Mouse (Mus musculus): Measurements from ENCODE around the gene Gm2431. TPM values are rescaled to one million over a fixed set of nuclear protein-coding genes. Genes with fewer than 3 reads are reported as not detected.
A peak's percentile ranks its signal among the peaks of the same experiment; 100 is the strongest.
"Not testable (repeated sequence)": the region's sequence is repeated elsewhere in the genome, so short reads cannot be mapped to it uniquely, and the experiment has no call there.

Gene Gm2431
- polyA plus RNA-seq (2017; shearing (Covaris generic)): not detected

DNA sequence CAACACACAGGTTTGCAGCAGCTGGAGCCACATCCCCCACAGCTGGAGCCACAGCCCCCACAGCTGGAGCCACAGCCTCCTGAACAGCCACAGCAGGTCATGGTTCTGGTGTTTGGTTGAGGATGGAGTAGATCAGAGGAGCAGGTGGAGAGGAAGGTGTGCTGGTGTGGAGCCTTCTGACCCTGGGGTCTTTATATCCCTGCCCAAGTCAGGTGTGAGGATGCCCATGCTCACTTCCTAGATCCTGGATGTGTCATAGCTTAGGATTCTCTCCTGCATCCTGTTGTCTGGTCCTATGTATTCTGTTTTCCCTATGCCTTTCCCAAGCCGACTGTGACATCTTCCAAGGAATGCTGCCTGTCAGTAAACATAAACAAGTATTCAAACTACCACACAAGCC is at the start of gene Gm2431:
TSS of gene Gm2431 (minus strand) at position 101 of the 400 bp plus-strand sequence.
- ATAC-seq: not testable (repeated sequence)

DNA sequence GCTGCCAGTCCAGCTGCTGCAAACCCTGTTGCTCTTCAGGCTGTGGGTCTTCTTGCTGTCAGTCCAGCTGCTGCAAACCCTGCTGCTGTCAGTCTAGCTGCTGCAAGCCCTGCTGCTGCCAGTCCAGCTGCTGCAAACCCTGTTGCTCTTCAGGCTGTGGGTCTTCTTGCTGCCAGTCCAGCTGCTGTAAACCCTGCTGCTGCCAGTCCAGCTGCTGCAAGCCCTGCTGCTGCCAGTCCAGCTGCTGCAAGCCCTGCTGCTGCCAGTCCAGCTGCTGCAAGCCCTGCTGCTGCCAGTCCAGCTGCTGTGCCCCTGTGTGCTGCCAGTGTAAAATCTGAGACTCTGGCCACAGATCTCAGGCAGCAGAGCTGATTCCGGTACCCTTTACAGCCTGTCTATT is 45.8 kb upstream of the Gm2431 start:
- ATAC-seq: not testable (repeated sequence)

DNA sequence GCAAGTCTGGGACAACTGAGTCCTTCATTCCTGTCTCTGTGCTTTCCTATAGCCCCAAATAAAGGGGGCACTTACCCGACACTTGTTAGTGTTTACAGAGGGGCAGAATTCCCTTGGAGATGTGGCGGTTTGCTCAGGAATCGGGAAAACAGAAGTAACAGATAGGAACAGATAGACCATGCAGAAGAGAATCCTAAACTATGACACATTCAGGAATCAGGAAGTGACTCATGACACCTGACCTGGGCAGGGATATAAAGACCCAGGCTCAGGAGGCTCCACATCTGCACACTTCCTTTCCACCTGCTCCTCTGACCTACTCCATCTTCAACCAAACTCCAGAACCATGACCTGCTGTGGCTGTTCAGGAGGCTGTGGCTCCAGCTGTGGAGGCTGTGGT is 45.1 kb upstream of the Gm2431 start, which contains the start of gene Krtap5-4:
TSS of gene Krtap5-4 (plus strand) at position 301 of the 400 bp plus-strand sequence.
- ATAC-seq: no peak

DNA sequence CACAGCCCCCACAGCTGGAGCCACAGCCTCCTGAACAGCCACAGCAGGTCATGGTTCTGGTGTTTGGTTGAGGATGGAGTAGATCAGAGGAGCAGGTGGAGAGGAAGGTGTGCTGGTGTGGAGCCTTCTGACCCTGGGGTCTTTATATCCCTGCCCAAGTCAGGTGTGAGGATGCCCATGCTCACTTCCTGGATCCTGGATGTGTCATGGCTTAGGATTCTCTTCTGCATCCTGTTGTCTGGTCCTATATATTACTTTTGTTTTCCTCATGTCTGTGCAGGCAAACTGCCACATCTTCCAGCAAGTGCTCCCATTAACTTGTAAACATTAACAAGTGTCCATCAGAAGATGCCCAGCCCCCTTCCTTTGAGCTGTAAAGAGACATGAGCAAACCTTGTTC is 38.9 kb upstream of the Gm2431 start, which contains the start of gene Krtap5-1:
TSS of gene Krtap5-1 (minus strand) at position 101 of the 400 bp plus-strand sequence.
- not testable (repeated sequence) for ATAC-seq

DNA sequence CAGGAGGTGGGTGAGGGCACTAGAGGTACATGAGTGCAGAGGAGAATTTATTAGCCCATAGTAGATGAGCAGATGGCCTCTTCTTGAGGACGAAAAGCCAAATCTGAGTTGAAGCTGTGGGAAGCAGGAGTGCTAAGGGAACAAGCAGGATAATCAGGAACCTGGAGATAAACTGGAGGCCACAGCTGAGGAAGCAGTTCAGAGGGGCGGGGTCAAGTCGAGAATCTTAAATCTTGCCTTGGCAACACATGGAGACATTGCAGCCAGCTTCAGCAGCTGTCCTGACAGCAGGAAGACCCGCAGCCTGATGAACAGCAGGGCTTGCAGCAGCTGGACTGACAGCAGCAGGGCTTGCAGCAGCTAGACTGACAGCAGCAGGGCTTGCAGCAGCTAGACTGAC is 38.0 kb upstream of the Gm2431 start:
- ATAC-seq: not testable (repeated sequence)

DNA sequence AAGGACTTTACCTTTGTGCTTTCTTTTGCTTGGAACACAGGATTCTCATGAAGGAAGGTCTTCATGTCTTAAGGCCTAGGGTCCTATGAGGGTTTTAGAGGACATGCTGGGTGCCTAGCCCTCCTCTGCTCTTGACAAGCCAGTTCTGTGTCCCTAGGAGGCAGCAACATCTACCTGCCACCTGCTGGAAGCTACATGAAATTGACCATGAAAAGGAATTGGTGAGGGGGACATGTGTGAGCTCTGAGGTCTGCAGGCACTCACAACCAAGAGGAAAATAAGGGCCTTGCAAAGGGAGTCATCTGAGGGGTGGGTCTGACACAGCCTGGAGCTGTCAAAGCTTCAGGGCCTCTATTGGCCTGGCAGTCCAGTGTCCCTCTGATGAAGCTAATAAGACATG is 37.3 kb upstream of the Gm2431 start:
- no peak for ATAC-seq

DNA sequence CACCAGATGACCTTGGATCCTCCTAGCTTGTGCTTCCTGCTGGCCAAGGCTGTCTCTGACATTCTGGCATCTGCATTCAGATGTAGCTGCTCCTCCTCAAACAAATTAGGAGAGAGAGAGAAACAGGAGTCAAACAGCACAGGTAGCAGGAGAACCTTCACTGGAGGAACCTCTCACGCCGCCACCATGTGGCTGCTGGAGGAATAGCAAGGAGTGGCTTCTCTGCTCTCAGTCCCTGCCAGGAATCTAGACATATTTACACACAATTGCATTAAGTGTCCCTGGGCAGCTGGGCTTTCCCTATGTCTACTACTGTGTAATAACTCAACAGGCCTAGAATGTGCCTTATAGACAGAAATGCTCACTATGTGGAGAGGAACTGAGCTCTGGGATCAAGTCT is 35.7 kb upstream of the Gm2431 start:
- peak; percentile 43 for ATAC-seq

DNA sequence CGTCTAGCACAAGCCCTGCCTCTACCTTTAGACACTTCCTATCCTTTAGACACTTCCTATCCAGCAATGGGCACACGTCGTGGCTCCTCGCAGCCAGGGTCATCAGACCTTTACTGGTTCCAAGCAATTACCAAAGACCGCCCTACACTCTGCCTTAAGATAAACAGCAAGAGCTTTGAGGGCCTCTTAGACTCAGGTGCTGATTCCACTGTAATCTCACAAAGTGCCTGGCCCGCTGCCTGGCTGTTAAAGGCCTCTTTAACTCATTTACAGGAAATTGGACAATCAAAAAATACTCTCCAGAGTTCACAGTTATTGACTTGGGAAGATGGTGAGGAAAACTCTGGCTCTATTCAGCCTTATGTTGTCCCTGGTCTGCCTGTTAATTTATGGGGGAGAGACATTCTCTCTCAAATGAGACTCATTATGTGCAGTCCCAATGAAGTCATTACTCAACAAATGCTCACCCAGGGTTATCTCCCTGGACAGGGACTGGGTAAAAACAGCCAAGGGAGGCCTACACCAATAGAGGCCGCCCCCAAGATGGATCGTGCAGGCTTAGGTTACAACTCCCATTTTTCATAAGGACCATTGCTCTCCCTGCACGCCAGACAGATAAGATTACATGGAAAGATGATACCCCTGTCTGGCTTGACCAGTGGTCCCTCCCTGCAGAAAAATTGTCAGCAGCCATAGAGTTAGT is 27.9 kb upstream of the Gm2431 start:
- ATAC-seq: not testable (repeated sequence)

DNA sequence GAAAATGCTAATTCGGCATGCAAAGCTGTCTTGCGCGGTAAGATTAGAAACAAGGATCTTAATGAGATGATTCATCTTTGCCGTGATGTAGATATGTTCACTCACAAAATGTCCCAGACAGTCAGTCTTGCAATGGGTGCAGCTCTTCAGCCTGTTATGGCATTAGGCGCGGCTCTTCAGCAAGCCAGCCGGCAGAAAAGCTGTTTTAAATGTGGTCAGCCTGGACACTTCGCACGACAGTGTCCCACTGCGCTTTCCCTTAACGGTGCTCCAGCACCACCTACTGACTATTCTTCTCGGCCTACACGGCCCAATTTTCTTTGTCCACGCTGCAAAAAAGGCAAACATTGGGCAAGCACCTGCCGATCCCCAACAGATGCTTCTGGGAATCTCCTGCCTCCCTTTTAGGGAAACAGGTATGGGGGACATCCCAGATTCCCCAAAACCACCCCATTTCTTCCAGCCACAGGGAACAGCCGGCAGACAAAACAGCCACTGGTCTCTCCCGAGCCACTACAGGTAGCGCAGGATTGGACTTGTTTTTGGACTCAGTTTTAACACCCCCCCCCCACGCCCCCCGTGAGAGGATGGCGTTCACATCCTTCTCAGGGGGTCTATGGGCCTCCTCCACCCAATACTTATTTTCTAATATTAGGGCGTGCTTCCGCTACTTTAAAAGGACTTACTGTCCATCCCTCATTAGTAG is 27.1 kb upstream of the Gm2431 start:
- ATAC-seq: no peak

DNA sequence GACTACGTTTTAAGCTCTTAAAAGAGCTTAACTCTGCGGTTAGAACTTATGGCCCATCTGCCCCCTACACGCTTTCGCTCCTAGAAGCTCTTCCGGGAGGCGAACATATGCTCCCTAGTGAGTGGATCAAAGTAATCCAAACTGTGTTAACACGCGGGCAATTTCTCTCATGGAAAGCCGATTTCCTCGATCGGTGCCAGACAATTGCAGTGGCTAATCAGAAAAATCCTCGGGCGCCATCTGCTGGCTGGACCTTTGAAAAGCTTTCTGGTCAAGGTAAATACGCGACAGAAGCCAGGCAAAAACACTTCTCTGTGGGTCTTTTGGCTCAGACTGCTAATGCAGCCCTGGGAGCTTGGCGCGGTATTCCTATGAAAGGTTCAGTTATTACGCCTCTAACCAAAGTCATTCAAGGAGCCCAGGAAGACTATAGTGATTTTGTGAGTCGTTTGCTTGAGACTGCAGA is 26.5 kb upstream of the Gm2431 start:
- ATAC-seq: peak; percentile 75

DNA sequence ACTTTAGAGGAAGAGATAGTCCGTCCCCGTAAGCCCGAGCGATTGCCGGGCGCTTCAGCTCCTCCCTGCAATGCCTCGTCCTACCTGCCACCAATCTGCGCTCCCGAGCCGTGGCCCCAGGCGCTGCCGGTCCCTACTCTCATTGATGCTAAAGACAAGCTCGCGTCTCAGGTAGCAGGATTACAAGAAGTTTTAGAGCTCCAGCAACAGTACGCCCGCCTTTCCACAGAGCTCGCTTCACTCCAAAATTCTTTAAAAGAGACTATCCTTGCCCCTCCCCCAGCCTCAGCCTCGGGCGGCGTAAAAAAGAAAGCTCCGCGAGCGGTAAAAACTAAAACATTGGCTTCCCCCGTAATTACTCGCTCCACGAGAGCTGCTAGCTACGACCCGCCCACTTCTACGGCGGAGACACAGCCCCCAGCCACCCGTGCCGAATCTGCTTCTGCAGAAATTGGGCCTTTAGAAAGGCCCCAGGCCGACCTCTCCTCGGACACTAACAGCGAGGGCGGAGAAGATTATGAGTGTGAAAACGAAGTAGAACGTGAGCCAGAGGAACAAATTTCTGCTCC is 26.0 kb upstream of the Gm2431 start:
- ATAC-seq: peak; percentile 81

DNA sequence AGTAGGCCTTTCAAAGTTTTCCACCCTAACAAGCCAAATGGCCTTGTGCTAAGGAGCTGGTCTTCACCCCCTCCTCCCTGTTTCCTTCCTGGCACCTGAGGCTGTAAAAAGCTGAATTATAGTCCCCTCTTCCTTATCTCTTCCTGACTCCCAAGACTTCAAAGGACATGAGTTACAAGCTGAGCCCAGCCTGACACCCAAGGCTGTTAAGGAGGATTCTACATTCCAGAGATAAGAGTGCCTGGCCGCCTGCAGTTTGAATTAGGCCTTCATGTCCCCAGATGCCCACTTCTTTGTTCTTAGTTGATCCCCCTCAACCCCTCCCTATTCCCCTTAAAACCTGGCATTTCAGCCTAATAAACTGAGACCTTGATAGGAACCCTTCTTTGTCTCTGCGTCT is 24.7 kb upstream of the Gm2431 start:
- not testable (repeated sequence) for ATAC-seq

DNA sequence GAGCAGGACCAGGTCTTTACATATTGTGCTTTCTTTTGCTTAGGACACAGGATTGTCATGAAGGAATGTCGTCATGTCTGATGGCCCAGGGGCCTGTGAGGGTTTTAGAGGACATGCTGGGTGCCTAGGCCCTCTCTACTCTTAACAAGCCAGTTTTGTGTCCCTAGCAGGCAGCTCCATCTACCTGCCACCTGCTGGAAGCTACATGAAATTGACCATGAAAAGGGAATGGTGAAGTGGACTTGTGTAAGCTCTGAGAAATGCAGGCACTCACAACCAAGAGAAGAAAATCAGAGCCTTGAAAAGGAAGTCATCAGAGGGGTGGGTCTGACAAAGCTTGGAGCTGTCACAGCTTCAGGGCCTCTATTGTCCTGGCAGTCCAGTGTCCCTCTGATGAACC is 21.1 kb upstream of the Gm2431 start:
- ATAC-seq: not testable (repeated sequence)

DNA sequence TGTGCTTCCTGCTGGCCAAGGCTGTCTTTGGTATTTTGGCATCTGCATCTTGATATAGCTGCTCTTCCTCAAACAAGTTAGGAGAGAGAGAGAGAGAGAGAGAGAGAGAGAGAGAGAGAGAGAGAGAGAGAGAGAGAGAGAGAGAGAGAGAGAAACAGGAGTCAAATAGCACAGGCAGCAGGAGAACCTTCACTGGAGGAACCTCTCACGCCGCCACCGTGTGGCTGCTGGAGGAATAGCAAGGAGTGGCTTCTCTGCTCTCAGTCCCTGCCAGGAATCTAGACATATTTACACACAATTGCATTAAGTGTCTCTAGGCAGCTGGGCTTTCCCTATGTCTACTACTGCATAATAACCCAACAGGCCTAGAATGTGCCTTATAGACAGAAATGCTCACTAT is 20.0 kb upstream of the Gm2431 start:
- not testable (repeated sequence) for ATAC-seq

DNA sequence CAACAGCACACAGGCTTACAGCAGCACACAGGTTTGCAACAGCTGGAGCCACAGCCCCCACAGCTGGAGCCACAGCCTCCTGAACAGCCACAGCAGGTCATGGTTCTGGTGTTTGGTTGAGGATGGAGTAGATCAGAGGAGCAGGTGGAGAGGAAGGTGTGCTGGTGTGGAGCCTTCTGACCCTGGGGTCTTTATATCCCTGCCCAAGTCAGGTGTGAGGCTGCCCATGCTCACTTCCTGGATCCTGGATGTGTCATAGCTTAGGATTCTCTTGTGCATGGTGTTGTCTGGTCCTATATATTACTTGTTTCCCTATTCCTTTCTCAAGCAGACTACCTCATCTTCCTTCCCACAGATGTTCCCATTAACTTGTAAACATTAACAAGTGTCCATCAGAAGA is 16.1 kb upstream of the Gm2431 start, which contains the start of gene Gm4559:
TSS of gene Gm4559 (minus strand) at position 101 of the 400 bp plus-strand sequence.
- not testable (repeated sequence) for ATAC-seq

DNA sequence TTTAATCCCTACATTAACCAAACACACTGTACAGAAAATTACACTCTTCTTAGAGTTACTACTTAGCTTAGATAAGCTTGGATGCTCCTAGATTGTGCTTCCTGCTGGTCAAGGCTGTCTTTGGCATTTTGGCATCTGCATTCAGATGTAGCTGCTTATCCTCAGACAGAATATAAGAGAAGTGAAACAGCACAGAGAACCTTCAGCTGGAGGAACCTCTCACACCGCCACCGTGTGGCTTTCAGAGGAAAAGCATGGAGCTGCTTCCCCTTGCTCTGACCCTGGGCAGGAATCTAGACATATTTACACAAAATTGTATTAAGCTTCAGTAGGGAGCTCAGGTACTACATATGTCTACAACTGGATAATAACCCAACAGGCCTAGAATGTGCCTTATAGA is 2.6 kb downstream of the Gm2431 start:
- no peak for ATAC-seq

DNA sequence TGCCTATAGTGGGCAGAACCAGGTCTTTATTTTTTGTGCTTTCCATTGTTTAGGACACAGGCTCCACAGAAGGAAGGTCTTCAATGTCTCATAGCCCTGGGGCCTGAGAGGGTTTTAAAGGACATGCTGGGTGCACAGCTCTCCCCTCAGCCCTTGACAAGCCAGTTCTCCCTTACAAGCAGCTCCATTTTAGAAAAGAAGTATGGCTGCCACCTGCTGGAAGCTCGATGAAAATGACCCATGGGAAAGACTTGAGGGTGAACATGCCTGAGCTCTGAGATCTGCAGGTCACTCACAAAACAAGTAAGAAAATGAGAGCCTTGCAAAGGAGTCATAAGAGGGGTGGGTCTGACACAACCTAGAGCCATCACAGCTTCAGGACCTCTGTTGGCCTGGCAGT is 8.3 kb downstream of the Gm2431 start:
- no peak for ATAC-seq

DNA sequence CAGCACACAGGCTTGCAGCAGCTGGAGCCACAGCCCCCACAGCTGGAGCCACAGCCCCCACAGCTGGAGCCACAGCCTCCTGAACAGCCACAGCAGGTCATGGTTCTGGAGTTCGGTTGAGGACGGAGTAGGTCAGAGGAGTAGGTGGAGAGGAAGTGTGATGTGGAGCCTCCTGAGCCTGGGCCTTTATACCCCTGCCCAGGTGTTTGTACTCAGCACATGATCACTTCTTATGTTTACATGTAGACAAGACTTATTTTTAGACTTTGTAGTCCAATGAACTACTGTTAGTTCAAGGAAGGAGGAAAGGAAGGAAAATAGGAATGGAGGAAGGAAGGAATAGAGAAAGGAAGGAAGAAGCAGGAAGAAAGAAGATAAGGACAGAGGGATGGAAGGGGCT is 17.2 kb downstream of the Gm2431 start, which contains the start of gene Gm40460:
TSS of gene Gm40460 (minus strand) at position 101 of the 400 bp plus-strand sequence.
- ATAC-seq: no peak

DNA sequence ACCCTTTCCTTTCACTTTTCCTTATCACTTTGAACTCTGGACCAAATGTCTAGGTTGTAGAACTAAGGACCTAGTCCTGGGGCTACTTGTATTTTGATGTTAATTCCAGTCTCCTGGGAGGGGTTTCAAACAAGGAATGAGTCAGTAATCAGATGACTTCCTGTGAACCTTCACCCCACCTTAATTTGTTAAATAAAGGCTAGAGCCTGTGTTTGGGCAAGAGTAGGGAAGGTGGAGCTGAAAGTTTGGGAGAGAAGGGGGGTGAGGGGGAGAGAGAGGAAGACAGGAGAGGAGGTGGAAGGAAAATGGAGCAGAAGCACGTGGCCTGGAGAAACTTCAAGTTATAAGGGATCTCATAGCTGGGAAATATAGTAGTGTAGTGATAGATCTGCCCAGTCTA is 26.6 kb downstream of the Gm2431 start:
- ATAC-seq: no peak

DNA sequence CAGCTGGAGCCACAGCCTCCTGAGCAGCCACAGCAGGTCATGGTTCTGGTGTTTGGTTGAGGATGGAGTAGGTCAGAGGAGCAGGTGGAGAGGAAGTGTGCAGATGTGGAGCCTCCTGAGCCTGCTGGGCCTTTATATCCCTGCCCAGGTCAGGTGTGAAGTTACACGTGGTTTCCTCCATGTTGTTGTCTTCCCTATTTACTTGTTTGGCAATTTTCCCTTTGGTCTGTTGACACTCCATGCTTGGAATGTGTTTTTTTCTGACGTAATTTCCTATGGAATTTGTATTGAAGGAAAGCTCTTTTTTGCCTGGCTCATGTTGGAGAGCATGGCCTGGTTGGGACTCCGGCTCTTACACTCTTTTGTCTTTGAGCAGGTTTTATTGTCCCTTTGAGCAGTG is 28.3 kb downstream of the Gm2431 start, which contains the start of gene Krtap5-5:
TSS of gene Krtap5-5 (minus strand) at position 101 of the 400 bp plus-strand sequence.
- ATAC-seq: not testable (repeated sequence)

DNA sequence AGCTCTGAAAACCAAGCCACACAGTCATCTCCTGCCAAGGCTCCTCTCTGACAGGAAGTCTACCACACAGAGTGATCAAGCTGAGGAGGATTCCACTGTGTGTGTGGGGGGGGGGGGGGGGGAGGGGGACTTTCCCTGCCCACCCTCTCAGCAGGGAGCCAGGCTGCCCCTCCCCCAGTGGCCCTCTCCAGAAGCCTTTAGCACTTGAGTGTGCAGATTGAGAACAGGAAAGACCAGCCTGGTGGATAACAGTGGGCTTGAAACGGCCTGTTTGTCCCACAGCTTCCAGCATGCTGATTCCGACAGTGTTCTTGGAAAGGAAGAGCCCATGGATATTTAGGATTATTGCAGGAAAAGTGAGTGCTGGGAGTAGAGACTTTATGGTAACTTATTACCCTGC is 33.6 kb downstream of the Gm2431 start:
- no peak for ATAC-seq

DNA sequence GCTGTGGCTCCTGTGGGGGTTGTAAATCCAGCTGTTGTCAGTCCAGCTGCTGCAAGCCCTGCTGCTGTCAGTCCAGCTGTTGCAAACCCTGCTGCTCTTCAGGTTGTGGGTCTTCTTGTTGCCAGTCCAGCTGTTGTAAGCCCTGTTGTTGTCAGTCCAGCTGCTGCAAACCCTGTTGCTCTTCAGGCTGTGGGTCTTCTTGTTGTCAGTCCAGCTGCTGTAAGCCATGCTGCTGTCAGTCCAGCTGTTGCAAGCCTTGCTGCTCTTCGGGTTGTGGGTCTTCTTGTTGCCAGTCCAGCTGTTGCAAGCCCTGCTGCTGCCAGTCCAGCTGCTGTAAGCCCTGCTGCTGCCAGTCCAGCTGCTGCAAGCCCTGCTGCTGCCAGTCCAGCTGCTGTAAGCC is 46.0 kb downstream of the Gm2431 start:
- not testable (repeated sequence) for ATAC-seq

DNA sequence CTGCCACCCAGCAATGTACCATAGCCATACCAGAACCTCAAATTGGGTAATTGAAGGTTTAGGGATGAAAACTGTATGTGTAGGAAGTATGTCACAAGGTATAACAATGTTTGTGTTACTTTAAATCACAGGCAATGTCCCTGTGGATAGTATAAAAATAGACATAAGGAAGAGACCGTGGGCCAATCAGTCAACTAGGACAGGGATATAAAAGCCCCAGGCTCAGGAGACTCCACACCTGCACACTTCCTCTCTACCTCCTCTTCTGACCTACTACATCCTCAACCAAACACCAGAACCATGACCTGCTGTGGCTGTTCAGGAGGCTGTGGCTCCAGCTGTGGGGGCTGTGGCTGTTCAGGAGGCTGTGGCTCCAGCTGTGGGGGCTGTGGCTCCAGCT is 46.6 kb downstream of the Gm2431 start, which contains the start of gene Gm7579:
TSS of gene Gm7579 (plus strand) at position 301 of the 400 bp plus-strand sequence.
- no peak for ATAC-seq

Measured in inflammation-experienced regulatory T-cells, adult 6 months (primary cell).